Mouse (Mus musculus): ENCODE data around the gene Plppr3.
"Not testable (repeated sequence)": the region's sequence is repeated elsewhere in the genome, so short reads cannot be mapped to it uniquely, and the experiment has no call there.

The Plppr3 gene

GRCm38 (mm10) chr10:79900951-79901410 is 26.5 kb upstream of the Plppr3 start:
- no peak for DNase-seq (ENCODE audit: low spot score)

DNA sequence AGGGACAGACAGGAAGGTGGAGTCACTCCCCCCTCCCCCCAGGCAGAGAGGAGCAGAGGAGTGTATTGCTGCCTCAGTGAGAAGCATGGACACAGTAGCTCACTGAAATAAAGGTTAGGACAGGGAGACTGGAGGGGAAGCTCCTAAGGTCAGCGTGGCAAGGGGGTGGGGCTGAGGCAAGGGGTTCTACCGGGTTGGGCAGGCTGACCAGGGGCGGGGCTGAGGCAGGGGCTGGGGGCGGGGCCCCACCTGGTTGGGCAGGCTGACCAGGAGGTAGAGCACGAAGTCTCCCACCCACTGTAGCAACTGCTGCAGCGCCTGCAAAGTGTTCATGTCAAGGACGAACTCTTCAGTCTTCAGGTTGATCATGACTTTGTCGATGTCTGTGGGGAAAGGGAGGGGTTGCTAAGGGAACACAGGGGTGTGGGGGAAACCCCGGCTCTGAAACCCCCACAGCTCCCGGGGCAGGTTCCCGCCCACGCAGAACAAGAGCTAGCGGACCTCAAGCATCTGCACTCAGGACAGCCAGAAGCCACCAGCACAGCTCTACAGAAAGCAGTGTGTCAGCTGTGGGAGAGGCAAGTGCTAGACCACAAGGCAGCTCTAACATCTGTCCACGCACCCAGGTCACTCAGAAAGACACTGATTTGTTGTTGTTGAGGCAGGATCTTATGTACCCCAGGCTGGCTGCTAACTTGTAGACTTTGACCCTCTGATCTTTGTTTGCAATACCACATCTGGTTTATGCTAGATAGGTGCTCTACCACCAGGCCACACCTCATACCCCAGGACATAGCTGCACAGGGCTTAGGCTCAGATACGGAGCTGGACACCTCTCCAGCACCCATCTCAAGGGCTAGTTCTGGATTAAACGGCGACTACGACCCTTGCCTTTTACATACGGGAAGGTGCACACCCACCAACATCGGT is 23.1 kb upstream of the Plppr3 start:
- peak; percentile 92 for DNase-seq (ENCODE audit: low spot score)

GRCm38 (mm10) chr10:79896814-79897213 is 22.4 kb upstream of the Plppr3 start:
- DNase-seq (ENCODE audit: low spot score): no peak

DNA sequence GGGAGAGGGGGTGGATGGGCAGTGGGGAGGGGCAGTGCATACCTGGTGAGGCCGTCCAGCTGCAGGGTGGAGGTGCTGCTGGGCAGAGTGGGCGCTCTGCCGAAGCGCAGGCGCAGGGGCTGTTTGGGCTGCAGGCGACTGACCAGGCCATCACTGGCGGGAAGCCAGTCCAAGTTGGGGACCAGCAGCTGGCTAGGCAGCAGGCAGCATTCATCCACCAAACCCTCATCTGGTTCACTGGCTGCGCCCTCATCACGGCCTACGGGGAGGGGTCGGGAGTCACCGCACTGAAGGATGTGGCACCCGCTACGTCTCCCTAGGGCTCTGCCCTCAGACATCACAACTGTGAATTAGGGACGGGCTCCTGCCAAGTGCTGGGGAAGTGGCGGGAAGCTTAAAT is 21.9 kb upstream of the Plppr3 start:
- no peak for DNase-seq (ENCODE audit: low spot score)

DNA sequence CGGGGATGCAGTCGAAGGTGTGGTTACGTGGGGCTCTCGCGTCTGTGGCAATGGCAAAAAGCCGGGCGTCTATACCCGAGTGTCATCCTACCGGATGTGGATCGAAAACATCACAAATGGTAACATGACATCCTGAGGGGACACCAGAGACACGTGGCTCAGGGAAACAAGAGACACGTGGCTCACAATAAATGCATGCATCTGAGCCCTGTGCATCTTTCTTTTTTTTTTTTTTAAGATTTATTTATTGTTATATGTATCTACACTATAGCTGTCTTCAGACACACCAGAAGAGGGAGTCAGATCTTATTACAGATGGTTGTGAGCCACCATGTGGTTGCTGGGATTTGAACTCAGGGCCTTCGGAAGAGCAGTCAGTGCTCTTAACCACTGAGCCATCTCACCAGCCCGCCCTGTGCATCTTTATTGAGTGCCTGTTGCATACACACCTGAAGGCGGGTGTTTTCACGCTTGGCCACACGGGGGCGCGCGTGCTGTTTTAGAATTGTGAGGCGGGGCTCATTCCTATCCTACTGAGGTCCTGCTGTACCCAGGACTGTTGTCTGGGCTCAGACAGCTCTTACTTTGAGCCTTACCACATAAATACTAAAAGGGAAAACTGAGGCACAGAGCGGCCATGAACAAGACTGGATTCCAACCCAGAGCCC is 18.2 kb upstream of the Plppr3 start:
- DNase-seq (ENCODE audit: low spot score): peak; percentile 69

GRCm38 (mm10) chr10:79890670-79891069 is 16.2 kb upstream of the Plppr3 start, which contains the start of gene Cfd:
Gene Cfd (plus strand): TSS chr10:79890853.
- no peak for DNase-seq (ENCODE audit: low spot score)

GRCm38 (mm10) chr10:79889386-79889785 is 15.0 kb upstream of the Plppr3 start:
- no peak for DNase-seq (ENCODE audit: low spot score)

GRCm38 (mm10) chr10:79886611-79887010 is 12.2 kb upstream of the Plppr3 start:
- DNase-seq (ENCODE audit: low spot score): no peak

GRCm38 (mm10) chr10:79886054-79886453 is 11.6 kb upstream of the Plppr3 start, which contains the start of gene Elane:
Gene Elane (plus strand): TSS chr10:79886247.
- no peak for DNase-seq (ENCODE audit: low spot score)

DNA sequence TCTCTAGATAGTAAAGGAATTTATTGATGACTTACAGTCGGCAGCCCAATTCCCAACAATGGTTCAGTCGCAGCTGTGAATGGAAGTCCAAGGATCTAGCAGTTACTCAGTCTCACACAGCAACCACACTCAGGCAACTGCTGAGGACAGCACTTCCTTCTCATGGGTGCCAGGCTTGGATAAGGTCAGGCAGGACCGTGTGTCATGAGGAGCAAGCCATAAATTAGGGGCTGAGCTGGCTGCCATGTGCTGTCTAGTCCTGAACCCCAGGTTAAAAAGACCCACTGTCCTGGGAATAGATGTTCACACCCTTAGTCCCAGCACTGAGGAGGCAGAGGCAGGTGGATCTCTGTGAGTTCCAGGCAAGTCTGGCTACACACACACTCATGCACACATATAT is 10.5 kb upstream of the Plppr3 start:
- not testable (repeated sequence) for DNase-seq (ENCODE audit: low spot score)

DNA sequence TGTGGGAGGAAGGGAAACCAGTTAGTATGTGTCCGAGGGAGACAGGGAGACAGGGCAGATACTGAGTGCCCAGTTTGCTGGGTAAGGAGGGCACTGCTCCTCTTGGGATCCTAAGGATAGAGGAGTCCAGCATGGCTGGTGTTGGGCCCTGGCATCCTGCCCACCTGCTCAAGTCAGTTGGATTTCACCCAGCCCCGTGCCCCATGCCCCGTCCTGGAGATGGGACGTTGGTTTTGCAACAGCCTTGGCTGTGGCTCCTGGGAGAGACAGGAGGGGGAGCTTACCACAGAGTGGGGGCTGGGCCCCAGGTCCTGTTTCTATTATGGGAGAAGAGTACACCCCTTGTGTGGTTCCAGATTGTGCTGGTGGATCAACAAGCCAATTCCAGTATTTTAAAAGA is 10.0 kb upstream of the Plppr3 start:
- no peak for DNase-seq (ENCODE audit: low spot score)

GRCm38 (mm10) chr10:79883297-79884084 is 9.1 kb upstream of the Plppr3 start:
- DNase-seq (ENCODE audit: low spot score): peak; percentile 62

- no peak for DNase-seq (ENCODE audit: low spot score)
Measured at GRCm38 (mm10) chr10:79881981-79882380, 7.5 kb upstream of the Plppr3 start.

DNA sequence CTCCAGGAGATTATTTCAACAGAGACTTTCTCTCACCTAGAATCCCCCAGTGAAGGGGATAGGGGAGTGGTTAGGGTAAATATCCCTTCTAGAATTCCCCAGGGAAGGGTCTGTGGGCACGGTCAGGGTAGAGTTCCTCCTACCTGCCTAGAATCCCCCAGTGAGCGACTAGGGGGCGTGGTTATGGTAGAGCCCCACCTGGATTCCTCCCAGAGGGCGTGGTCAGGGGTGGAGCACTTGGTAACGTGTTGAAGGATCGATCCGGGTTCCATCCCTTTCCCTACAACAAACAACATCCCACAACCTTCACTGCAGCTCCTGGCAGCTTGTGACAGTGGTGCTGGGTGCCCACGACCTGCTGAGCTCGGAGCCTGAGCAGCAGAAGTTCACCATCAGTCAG is 6.3 kb upstream of the Plppr3 start:
- no peak for DNase-seq (ENCODE audit: low spot score)

DNA sequence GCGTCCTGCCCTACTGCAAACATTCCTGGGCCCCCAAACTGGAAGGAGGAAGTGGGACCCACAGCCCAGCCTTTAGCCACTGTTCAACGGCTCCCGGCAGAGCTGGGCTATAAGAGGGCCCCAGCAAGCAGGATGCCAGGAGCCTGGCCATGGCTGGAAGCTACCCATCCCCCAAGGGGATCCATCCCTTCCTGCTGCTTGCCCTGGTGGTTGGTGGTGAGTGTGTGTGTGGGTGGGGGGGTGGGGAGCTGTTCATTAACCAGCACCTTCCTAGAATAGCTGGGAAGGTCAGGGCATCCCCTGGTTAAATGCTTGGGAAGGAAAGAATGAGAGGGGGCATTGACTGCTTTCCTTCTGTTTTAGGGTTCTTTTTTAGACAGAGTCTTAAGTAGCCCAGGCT is 5.1 kb upstream of the Plppr3 start:
- DNase-seq (ENCODE audit: low spot score): peak; percentile 57

- no peak for DNase-seq (ENCODE audit: low spot score)
Measured at GRCm38 (mm10) chr10:79877757-79878156, 3.3 kb upstream of the Plppr3 start.

DNA sequence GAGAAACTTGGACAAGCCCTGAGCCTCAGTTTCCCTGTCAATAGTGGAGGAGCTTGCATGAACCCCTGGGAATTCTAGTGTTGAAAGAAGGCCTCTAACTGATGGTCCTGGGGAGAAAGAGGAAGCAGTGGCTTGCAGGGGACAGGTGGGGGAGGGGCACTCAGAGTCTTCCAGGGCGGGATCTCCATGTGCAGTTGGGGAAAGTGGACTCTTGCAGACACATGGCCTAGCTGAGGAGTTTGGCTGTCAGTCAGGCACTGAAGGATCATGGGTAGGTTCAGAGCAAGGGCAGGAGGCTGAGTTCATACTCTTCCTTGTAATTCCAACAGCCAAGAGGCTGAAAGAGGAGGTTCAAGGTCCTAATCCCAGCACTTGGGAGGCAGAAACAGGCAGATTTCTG is 2.7 kb upstream of the Plppr3 start:
- no peak for DNase-seq (ENCODE audit: low spot score)

GRCm38 (mm10) chr10:79873715-79874289 is 632 bp downstream of the Plppr3 start:
- DNase-seq (ENCODE audit: low spot score): no peak

GRCm38 (mm10) chr10:79873313-79873712 is 1.1 kb downstream of the Plppr3 start:
- no peak for DNase-seq (ENCODE audit: low spot score)

GRCm38 (mm10) chr10:79872862-79873261 is 1.6 kb downstream of the Plppr3 start:
- no peak for DNase-seq (ENCODE audit: low spot score)

GRCm38 (mm10) chr10:79871845-79872244 is 2.6 kb downstream of the Plppr3 start:
- DNase-seq (ENCODE audit: low spot score): no peak

GRCm38 (mm10) chr10:79866601-79867000 is 7.8 kb downstream of the Plppr3 start:
- no peak for DNase-seq (ENCODE audit: low spot score)
